Mouse (Mus musculus) embryo, embryonic 11.5 days (tissue): ENCODE measurements around the gene Cul9.

Experiments
- DNase-seq: peaks from one replicate; pipeline ENCODE4 v3.0.0-alpha.2; 2012; ENCODE audit warnings: low read depth, low spot score

The Cul9 gene

GRCm38 (mm10) chr17:46453302-46453948, 92.8 kb downstream of the Cul9 start:
- DNase-seq: no peak

DNA sequence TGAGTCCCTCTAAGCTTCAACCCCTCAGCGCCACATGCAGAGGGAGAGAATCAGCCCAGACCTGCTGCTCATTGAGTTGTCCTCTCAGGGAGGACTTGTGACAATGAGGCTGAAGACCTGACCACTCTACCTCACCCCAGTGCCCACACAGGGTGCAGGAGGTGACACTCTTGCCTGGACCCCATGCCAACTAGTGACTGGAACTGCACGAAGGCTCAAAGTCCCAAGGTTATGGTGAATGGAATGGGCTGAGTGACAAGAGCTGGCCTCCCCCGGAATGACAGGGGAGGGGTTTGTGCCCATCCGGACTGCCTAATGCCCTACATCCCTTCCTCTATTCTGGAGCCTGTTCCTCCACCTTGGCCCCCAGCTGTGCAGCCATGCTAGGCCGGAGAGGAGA, 93.5 kb downstream of the Cul9 start:
- no peak for DNase-seq
